Mouse (Mus musculus): ENCODE results near the gene Lzic. TPM values are rescaled to one million over a fixed set of nuclear protein-coding genes. Genes with fewer than 3 reads are reported as not detected.

Gene Lzic
- total RNA-seq (2012; rRNA removed) = 43.4 and 43.6 TPM in 2 replicates
- 53.3 and 68.5 TPM in 2 replicates for total RNA-seq (2014; rRNA removed)
- polyA plus RNA-seq (2012; ENCODE audit: insufficient read length, low read depth) = 40.0 and 49.5 TPM in 2 replicates

DNA sequence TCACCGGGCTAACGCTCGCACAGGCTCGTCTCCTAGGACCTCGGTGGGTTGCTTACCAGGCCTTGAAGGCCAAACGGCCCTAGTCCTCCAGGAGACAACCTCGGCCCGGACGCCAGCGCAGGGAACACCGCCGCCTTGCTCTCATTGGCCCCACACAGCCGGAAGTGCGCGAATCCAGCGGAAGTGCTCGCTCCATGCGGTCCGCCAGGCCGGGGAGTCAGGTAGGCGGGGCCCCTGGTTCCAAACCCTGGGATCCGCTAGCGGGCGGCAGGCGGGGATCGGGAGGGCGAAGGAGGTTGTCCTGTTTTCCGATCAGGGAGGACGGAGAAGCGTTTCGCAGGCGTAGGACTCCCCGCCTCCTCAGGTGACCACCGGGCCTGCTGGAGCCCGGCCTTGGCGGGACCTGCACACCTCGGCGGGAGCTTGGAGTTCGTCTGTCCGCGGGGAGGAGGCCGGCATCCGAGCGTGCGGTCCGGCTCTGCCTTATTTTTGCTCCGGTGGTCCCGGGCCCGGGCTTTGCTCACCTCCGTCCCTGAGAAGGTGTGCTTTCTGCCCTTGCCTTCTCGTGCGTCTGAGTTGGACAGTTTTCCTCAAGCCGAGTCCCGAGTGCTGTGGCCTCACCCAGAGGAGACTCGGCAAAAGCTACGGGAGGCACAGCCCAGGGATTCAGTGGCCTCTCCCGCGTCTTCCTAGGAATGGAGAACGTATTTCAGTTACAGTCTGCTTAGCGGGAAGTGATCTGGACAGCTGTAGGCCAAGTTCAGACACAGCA lies at the start of gene Lzic, which contains the start of gene Nmnat1:
TSS of gene Lzic (plus strand) at position 177 of the 772 bp plus-strand sequence.
TSS of gene Nmnat1 (minus strand) at position 150 of the 772 bp plus-strand sequence.
- peak; percentile 93 for DNase-seq (ENCODE audit: extremely low read depth)
- in situ Hi-C loops (cut with MboI; ENCODE audit: low pct_ligation_motif_present, low pct_unique_long_range_greater_than_20kb, low sequenced_read_pairs) (no loop called here), dilution Hi-C loops (cut with MboI; ENCODE audit: extremely low pct_ligation_motif_present, extremely low pct_unique_long_range_greater_than_20kb, low sequenced_read_pairs) (no loop called here)

DNA sequence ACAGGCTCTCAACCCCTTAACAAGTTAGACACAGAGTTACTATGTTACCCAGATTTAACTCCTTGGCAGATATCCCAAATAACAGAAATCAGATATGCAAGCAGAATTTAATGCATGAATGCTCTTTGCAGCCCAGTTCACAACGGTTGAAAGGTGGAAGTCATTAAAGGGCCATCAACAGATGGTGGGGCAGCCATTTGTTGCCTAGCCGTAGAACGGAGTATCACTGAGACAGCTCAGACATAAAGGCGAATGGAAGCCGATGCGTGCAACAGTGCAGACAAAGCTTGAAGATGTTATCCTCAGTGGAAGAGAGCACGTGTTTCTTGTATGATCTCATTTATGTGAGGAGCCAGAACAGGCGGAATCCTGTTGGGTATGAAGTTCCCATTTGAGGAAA lies 44.5 kb upstream of the Lzic start:
- Histone ChIP-seq H3K27me3 (replicated peaks) (no peaks in the 10 kb centered on the region), H3K36me3 (replicated peaks in 1 of 2; ENCODE audit: control insufficient read depth in 1 of 2, insufficient read depth in 1 of 2, low read length in 1 of 2) (no peaks in the 10 kb centered on the region), H3K27ac (ENCODE audit: insufficient read depth, low read depth) (no peak overlapping the region), H3K4me1 (ENCODE audit: control insufficient read depth in 1 of 2, insufficient read depth in 2 of 2) (peaks cover 0 to 8% of the 10 kb centered on the region in 2 experiments; a peak in 3 of 4 replicates), H3K9ac (ENCODE audit: insufficient read depth, low read depth) (no peak overlapping the region), H3K9me3 (replicated peaks; ENCODE audit: low read length) (no peaks in the 10 kb centered on the region), H3K4me3 (replicated peaks in 1 of 3; ENCODE audit: low read depth in 2 of 3, low read length in 2 of 3, poor library complexity in 1 of 3) (no peak overlapping the region), H3K79me2 (replicated peaks; ENCODE audit: control insufficient read depth, extremely low read depth, insufficient read depth, poor library complexity, severe bottlenecking) (no peaks in the 10 kb centered on the region), H3K4me2 (ENCODE audit: insufficient read depth, low read depth, poor library complexity, severe bottlenecking) (no peak overlapping the region)
- DNase-seq (ENCODE audit: extremely low read depth) = no peak
- TF ChIP-seq IRF4 (IDR thresholded peaks at IDR 0.05; ENCODE audit: low read depth, low read length) (no peak), CTCF (conservative IDR thresholded peaks at IDR 0.05 in 1 of 2, IDR thresholded peaks at IDR 0.05 in 1 of 2; ENCODE audit: low read depth in 2 of 2, low read length in 2 of 2) (no peak)
- dilution Hi-C loops (cut with MboI; ENCODE audit: extremely low pct_ligation_motif_present, extremely low pct_unique_long_range_greater_than_20kb, low sequenced_read_pairs) (no loop called here), in situ Hi-C loops (cut with MboI; ENCODE audit: low pct_ligation_motif_present, low pct_unique_long_range_greater_than_20kb, low sequenced_read_pairs) (no loop called here)

More for the DNA sequence above, at the start of gene Lzic, which contains the start of gene Nmnat1:
- peaks cover 3% of the 10 kb centered on the region for H3K9me3 ChIP-seq (replicated peaks; ENCODE audit: low read length)
- H3K27ac ChIP-seq (ENCODE audit: insufficient read depth, low read depth) = peak within 1 kb of the TSS; percentile 26
- H3K4me3 ChIP-seq (replicated peaks in 1 of 3; ENCODE audit: low read depth in 2 of 3, low read length in 2 of 3, poor library complexity in 1 of 3) = peak within 1 kb of the TSS; percentile 87 to 91 (median 88)
- H3K4me2 ChIP-seq (ENCODE audit: insufficient read depth, low read depth, poor library complexity, severe bottlenecking) = peak within 1 kb of the TSS; percentile 90
- peak; percentile 94 for TF ChIP-seq HCFC1 (IDR thresholded peaks at IDR 0.05; ENCODE audit: low read depth, low read length)
- peak; percentile 84 for TF ChIP-seq TCF12 (IDR thresholded peaks at IDR 0.05; ENCODE audit: low read depth, low read length)
- TF ChIP-seq SIN3A (IDR thresholded peaks at IDR 0.05; ENCODE audit: low read length) = peak; percentile 95
- TF ChIP-seq POLR2A (IDR thresholded peaks at IDR 0.05; ENCODE audit: low read depth, low read length) = peak; percentile 69; the same call in 1 of the 2 replicates
- peak; percentile 82 for TF ChIP-seq MAZ (IDR thresholded peaks at IDR 0.05; ENCODE audit: low read depth, low read length)
- TF ChIP-seq USF2 (conservative IDR thresholded peaks at IDR 0.05; ENCODE audit: low read depth, low read length) = no peak
- TF ChIP-seq MAX (IDR thresholded peaks at IDR 0.05; ENCODE audit: low read length) = peak; percentile 47; the same call in 1 of the 2 replicates
- no peak for TF ChIP-seq ZNF384 (IDR thresholded peaks at IDR 0.05; ENCODE audit: low read depth, low read length)
- TF ChIP-seq CHD2 (IDR thresholded peaks at IDR 0.05; ENCODE audit: low read length) = peak; percentile 75
- TF ChIP-seq NELFE (IDR thresholded peaks at IDR 0.05; ENCODE audit: low read depth, low read length) = peak; percentile 45; the same call in 1 of the 2 replicates
- TF ChIP-seq RCOR1 (conservative IDR thresholded peaks at IDR 0.05; ENCODE audit: low read depth, low read length) = no peak
- peak; percentile 83 for TF ChIP-seq ELF1 (IDR thresholded peaks at IDR 0.05; ENCODE audit: low read depth, low read length)
- TF ChIP-seq ZC3H11A (IDR thresholded peaks at IDR 0.05; ENCODE audit: low read depth, low read length) = no peak
- 0 out of 2 replicates have a peak, but pooled peaks have one; percentile 29 for TF ChIP-seq TBP (conservative IDR thresholded peaks at IDR 0.05; ENCODE audit: low read depth, low read length)
- no peak for TF ChIP-seq CHD1 (IDR thresholded peaks at IDR 0.05; ENCODE audit: low read depth, low read length)
- TF ChIP-seq UBTF (IDR thresholded peaks at IDR 0.05; ENCODE audit: low read depth, low read length) = 0 out of 2 replicates have a peak, but pooled peaks have one; percentile 50
- TF ChIP-seq ETS1 (conservative IDR thresholded peaks at IDR 0.05; ENCODE audit: low read depth, low read length) = no peak
- TF ChIP-seq PAX5 (IDR thresholded peaks at IDR 0.05; ENCODE audit: low read length) = no peak
- TF ChIP-seq USF1 (IDR thresholded peaks at IDR 0.05; ENCODE audit: low read depth, low read length) = no peak
- TF ChIP-seq KAT2A (IDR thresholded peaks at IDR 0.05; ENCODE audit: insufficient replicate concordance, low read length) = peak; percentile 88; the same call in 1 of the 2 replicates
- peak; percentile 28; the same call in 1 of the 2 replicates for TF ChIP-seq GABPA (IDR thresholded peaks at IDR 0.05; ENCODE audit: insufficient replicate concordance, low read depth, low read length)
- peak; percentile 87; the same call in 1 of the 2 replicates for TF ChIP-seq MXI1 (IDR thresholded peaks at IDR 0.05; ENCODE audit: low read depth, low read length)
- TF ChIP-seq IRF4 (IDR thresholded peaks at IDR 0.05; ENCODE audit: low read depth, low read length) = peak; percentile 79
- 0 out of 2 replicates have a peak, but pooled peaks have one; percentile 50 for TF ChIP-seq MYC (IDR thresholded peaks at IDR 0.05; ENCODE audit: low read depth, low read length)
- TF ChIP-seq NRF1 (IDR thresholded peaks at IDR 0.05; ENCODE audit: low read depth, low read length) = no peak
- TF ChIP-seq EP300 (IDR thresholded peaks at IDR 0.05; ENCODE audit: low read length) = no peak
- TF ChIP-seq CTCF (conservative IDR thresholded peaks at IDR 0.05 in 1 of 2, IDR thresholded peaks at IDR 0.05 in 1 of 2; ENCODE audit: low read depth in 2 of 2, low read length in 2 of 2) = no peak
- peak; percentile 60; the same call in 1 of the 2 replicates for TF ChIP-seq MEF2A (IDR thresholded peaks at IDR 0.05; ENCODE audit: borderline replicate concordance, low read depth, low read length)
- H3K36me3 ChIP-seq (replicated peaks in 1 of 2; ENCODE audit: control insufficient read depth in 1 of 2, insufficient read depth in 1 of 2, low read length in 1 of 2) = peaks cover 23 to 43% of the 10 kb centered on the region in 2 experiments
- H3K4me1 ChIP-seq (ENCODE audit: control insufficient read depth in 1 of 2, insufficient read depth in 2 of 2) = peaks cover 6 to 35% of the 10 kb centered on the region in 2 experiments; a peak in 3 of 4 replicates
- no peaks in the 10 kb centered on the region for H3K27me3 ChIP-seq (replicated peaks)
- H3K79me2 ChIP-seq (replicated peaks; ENCODE audit: control insufficient read depth, extremely low read depth, insufficient read depth, poor library complexity, severe bottlenecking) = peaks cover 21% of the 10 kb centered on the region
- H3K9ac ChIP-seq (ENCODE audit: insufficient read depth, low read depth) = peak within 1 kb of the TSS; percentile 92

Data from CH12.LX (cell line).